Mouse (Mus musculus): ENCODE results near the gene Dcp1a. TPM values are rescaled to one million over a fixed set of nuclear protein-coding genes. Genes with fewer than 3 reads are reported as not detected.
A peak's percentile ranks its signal among the peaks of the same experiment; 100 is the strongest.
"Not testable (repeated sequence)": the region's sequence is repeated elsewhere in the genome, so short reads cannot be mapped to it uniquely, and the experiment has no call there.

Dcp1a gene
- total RNA-seq, 2 experiments from 2014 or later, result 24.3 to 25.2 TPM

DNA sequence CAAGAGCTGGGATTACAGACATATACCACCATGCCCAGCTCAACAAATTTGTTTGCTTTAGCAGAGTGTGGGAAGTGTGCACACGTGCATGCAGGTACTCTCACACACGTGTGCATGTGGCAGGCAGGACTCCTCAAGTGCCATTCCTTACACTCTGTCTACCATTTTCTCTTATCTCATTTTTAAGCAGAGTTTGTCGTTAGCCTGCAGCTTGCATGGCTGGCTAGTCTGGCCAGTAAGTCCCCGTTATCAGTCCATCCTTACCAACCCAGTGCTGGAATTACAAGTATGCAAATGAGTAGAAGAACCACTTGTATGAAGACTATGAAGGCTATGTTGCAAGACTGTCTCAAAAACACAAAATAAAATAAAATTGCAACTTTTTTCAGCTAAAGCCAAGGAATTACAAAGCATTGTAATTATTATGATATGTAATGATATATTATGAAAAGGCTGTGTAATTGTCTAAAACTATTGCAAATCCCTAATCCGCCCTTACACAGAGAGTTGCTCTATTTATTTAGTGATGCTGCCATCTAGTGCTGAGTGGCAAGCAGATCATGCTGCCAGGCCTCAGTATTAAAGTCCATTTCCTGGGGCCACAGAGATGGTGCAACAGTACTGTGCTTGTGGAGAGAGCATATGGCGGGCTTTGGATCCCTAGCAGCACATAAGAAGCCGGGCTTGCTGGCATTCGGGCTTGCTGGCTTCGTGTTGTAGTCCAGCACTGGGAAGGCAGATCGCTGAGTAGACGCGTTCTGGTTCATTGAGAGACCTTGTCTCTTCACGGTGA, 36.8 kb downstream of the Dcp1a start:
- ATAC-seq (replicated peaks; ENCODE audit: low FRiP score, poor library complexity, severe bottlenecking), result peak; percentile 75

DNA sequence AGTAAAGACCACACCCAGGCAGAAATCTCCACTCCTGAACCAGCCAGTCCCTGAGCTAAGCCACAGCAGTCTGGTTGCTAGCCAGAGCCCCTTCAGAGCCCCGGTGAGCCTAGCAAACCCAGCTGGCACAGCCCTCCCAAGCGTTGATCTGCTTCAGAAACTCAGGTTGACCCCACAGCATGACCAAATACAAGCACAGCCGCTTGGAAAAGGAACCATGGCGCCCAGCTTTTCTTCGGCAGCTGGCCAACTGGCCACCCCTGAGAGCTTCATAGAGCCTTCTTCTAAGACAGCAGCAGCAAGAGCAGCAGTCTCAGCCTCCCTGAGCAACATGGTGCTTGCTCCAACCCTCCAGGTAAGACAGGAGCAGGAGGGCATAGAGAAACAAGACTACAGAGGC, 40.0 kb downstream of the Dcp1a start:
- ATAC-seq (replicated peaks; ENCODE audit: low FRiP score, poor library complexity, severe bottlenecking), result no peak

DNA sequence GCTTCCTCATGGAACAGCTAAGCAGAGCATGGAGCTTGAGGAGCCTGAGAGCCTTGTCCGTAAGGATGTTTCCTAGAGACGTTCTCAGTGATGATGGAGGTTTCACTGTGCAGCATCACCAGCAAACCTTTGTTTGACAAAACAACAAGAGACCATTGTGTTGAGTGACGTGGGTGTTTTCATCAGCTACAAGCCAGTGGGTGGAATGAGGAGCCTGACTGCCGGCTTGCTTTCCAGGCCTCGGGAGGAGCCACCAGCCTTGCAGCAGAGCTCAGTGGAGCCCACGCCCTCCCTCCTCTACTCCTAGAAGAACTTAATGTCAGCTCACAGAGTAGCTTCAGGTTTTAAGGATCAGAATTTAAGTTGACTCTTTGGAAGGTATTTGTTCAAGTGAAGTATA, 44.0 kb downstream of the Dcp1a start:
- no peak for ATAC-seq (replicated peaks; ENCODE audit: low FRiP score, poor library complexity, severe bottlenecking)

DNA sequence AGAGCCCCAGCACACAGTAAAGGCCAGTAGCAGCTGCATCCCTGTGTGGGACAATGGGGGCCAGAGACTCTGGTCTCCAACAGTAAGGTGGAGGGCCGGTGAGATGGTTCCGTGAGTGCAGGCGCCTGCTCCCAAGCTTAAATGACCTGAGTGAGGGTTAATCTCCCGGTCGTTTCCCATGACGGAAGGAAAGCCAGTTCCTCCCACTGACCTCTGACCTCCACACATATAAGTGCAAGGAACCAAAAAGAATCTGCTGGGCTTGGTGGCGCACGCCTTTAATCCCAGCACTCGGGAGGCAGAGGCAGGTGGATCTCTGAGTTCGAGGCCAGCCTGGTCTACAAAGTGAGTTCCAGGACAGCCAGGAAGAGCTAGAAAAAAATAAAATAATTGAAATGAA, 49.1 kb downstream of the Dcp1a start:
- no peak for ATAC-seq (replicated peaks; ENCODE audit: low FRiP score, poor library complexity, severe bottlenecking)

DNA sequence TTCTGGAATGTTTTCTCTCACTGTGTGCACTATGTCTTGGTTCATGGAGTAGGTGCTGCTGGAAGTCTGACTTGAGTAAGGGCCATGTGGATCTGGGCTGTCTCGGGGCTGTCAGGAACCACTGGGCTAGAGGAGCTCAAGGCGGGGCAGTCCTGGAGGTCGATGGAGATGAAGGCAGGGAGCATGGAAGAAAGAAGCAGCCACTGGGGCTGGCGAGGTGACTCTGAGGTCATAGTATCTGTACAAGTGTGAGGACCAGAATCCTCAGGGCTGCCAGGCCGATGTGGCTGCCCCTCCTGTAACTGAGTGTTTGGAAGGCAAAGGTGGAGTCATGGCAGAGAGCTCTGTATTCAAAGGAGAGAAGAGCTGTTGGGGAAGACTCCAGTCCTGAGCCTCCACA, 49.6 kb downstream of the Dcp1a start:
- no peak for ATAC-seq (replicated peaks; ENCODE audit: low FRiP score, poor library complexity, severe bottlenecking)

DNA sequence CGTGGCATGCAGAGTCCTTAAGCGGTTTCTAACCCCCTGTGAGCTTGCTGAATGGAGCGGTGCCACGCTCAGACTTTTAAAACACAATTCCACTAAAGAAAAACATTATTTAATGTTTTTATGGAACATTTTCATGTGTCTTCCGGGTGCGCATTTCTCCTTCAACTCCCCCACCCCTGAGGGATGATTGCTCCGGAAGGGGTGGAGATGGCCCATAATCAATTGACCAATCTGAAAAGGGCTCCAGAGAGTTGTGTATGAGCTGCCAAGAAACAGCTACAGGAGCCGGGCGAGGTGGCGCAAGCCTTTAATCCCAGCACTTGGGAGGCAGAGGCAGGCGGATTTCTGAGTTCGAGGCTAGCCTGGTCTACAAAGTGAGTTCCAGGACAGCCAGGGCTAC, 50.1 kb downstream of the Dcp1a start:
- ATAC-seq (replicated peaks; ENCODE audit: low FRiP score, poor library complexity, severe bottlenecking), result no peak

DNA sequence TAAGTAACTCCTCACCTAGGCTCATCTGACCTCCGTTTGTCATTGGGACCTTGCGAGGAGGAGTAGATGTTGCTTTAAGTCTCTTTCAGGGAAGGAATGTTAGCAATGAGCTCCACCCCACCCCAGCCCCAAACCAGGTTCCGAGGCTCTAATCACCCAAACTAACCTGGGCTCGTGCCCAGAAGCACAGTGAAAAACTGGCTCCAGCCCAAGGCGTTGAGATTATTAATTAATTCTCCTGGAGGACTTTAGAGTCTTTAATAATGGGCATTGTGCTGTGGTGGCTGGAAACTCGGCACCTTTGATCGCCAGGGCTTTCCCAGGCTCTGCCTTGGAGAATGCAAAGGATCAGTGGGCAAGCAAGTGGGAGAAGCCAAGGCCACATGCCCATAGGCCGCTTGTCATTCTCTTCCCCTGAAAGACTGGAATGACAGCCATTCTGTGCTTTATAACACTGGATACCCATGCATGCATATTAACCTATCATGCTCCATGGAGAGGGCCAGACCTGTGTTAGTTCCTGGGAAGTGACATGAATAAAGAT, 51.5 kb downstream of the Dcp1a start:
- ATAC-seq (replicated peaks; ENCODE audit: low FRiP score, poor library complexity, severe bottlenecking), result no peak

DNA sequence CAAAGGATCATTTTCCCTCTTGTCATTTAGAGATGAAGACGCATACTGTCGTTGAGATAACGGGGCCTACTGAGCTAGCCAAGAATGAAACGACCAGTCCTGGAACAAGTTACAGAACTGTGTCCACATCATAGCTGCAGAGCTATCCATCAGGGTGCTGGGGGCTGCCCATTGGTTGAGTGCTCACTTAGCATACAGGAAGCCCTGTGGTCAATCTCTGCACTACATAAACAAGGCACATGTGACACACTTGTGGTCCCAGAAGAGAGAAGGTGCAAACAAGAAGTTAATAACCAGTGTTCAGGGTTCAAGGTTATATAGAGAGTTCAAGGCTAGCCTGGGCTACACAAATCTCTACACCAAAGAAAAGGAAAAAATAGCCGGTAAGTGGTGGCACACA, 52.1 kb downstream of the Dcp1a start:
- ATAC-seq (replicated peaks; ENCODE audit: low FRiP score, poor library complexity, severe bottlenecking), result no peak

DNA sequence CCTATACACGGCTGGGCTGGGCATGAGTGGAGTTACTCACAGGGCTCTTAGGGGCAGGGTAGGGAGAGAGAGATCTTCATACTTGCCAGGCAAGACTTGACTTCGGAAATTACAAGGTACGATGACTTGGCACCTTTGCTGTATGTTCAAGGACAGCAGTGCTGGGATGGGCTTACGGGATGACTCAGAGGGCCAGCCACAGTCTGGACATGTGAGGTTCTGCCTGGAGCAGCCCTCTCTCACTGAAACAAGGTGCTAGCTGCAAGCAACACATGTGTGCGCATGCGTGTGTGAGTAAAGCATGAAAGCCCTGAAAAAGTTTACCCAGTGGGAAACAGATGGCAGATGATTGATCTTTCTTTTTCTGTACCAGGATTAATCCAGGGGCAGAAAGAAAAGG, 52.6 kb downstream of the Dcp1a start:
- no peak for ATAC-seq (replicated peaks; ENCODE audit: low FRiP score, poor library complexity, severe bottlenecking)

DNA sequence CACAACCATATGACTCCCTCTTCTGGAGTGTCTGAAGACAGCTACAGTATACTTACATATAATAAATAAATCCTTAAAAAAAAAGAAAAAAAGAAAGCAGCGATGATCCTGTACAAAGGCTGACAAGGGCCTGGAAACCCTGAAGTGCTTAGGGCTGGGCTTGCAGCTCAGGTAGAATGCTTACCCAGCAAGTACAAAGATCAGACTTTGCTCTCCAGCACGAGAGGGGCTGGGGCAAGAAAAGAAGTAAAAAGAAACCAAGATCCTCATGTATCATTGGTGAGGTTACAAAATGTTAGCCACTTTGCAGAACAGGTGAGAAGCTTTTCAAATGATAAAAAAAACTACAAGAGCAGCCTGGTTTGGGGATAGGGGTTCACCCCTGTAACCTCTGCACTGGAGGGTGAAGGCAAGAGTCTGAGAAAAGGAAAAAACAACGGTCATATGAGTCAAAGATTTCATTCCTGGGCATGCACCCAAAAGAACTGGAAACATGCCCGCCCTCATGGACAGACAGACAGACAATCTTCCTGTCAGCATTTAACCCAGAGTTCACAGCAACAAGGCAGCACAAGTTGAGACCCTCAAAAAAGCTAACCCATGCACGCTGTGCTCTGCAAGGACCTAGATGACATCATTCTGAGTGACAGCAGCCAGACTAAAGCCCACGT, 54.6 kb downstream of the Dcp1a start:
- no peak for ATAC-seq (replicated peaks; ENCODE audit: low FRiP score, poor library complexity, severe bottlenecking)

DNA sequence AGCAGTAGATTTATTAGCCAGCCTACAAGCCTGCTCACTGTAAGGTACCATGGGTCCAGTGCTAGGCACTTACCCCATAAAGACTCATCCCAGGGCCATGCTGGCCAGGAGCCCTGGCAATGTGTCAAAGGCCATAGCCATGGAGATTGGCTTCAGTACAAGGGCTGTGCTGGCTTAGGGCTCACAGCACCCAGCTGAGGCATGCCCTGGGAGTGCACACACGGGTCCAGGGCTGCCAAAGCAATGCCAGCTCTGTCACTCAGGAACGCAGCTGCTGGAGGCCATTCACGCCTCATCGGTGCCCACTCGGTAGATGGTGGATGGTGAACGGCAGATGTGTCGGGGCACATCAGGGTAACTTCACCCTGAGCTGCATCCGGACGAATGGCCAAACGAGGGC, 62.2 kb downstream of the Dcp1a start:
- no peak for ATAC-seq (replicated peaks; ENCODE audit: low FRiP score, poor library complexity, severe bottlenecking)

DNA sequence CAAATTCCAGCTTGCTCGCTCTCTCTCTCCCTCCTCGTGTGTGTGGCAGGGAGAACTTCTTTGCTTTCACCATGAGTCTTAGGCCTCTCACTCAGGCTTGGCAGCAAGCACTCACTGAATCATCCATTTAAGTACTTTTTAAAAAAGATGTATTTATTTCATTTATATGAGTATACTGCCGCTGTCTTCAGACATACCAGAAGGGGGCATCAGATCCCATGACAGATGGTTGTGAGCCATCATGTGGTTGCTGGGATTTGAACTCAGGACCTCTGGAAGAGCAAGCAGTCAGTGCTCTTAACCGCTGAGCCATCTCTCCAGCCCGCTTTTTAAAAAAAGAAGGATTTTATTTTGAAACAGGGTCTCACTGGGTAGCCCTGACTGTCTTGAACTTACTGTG, 64.0 kb downstream of the Dcp1a start:
- not testable (repeated sequence) for ATAC-seq (replicated peaks; ENCODE audit: low FRiP score, poor library complexity, severe bottlenecking)

DNA sequence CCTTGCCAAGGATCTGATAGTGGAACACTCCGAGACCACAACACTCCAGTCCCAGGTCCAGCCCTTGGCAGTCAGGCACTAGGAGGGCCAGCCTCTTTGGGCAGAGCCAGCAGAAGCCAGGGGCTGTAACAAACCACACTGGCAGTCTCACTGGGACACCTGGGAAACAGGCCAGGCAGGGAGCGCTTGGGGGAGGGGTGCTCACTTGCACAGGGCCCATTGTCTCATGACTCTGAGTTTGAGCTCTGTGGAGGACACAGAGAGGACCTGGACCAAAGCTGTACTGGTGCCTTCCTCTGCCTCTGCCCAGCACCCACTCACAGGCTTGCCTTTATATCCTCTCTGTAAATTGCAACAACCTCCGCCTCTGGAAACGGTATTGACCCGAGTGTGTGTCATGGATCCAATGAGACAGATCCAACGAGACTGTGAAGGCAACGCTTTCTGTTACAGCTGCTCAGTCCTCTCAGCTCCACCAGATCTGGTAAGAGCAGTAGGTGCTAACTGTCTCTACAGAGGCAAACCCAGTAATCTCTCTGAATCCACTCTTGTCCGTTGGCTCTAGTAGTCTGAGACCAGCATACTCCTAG, 68.9 kb downstream of the Dcp1a start, which contains the start of gene Tkt:
Gene Tkt (plus strand): TSS at position 229 of the 590 bp plus-strand sequence.
- peak; percentile 40 for ATAC-seq (replicated peaks; ENCODE audit: low FRiP score, poor library complexity, severe bottlenecking)

DNA sequence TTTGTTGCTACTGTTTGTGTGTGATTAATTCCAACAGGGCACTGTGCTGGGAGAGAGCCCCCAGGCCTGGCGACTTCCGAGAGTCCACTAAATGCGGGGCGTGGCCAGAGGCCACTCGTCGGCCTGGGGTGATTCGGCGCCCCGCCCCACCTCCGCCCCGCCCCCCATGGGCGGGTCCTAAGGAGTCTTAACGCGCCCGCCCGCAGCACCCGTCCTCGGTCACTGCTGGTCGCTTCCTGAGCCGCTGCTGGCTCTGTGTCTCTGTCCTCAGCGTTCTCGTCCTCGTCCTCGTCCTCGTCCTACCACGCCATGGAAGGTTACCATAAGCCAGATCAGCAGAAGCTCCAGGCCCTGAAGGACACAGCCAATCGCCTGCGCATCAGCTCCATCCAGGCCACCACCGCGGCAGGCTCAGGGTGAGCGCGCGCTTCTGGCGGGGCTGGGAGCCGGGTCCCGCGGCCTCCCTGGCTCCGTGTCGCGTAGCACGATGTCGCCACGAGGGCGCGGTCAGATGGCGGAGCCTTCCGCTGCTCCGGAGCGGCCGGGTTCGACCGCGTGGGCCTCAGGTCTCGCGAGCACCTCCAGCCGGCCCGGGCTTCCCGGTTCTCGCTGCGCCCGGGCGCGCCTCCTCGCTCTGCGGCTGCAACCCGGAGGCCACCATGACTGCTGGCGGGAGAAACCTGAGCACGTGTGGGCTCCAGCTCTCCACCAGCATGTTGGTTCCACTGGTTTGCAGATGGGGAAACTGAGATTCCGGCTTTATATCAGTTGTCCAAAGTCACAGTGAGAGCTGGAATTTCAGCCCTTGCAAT, 69.8 kb downstream of the Dcp1a start:
- peak; percentile 86 for ATAC-seq (replicated peaks; ENCODE audit: low FRiP score, poor library complexity, severe bottlenecking)

DNA sequence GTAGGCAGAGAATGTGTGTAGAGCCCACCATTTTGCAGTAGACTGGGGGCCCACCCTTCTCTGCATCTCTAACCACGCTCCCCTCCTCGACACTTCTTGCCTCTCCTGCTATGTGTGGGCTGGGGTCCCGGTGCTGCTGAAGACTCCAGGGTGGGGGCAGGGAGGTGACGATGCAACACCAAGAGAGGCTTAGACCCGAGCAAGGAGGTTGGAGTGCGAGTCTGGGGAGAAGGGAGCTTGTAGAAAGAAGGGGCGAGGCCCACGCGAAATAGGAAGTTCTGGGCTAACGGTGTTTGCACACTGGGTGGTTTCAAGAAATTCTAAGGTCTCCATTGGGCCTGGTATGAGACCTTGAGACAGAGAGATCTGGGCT, 70.4 kb downstream of the Dcp1a start:
- ATAC-seq (replicated peaks; ENCODE audit: low FRiP score, poor library complexity, severe bottlenecking), result no peak

DNA sequence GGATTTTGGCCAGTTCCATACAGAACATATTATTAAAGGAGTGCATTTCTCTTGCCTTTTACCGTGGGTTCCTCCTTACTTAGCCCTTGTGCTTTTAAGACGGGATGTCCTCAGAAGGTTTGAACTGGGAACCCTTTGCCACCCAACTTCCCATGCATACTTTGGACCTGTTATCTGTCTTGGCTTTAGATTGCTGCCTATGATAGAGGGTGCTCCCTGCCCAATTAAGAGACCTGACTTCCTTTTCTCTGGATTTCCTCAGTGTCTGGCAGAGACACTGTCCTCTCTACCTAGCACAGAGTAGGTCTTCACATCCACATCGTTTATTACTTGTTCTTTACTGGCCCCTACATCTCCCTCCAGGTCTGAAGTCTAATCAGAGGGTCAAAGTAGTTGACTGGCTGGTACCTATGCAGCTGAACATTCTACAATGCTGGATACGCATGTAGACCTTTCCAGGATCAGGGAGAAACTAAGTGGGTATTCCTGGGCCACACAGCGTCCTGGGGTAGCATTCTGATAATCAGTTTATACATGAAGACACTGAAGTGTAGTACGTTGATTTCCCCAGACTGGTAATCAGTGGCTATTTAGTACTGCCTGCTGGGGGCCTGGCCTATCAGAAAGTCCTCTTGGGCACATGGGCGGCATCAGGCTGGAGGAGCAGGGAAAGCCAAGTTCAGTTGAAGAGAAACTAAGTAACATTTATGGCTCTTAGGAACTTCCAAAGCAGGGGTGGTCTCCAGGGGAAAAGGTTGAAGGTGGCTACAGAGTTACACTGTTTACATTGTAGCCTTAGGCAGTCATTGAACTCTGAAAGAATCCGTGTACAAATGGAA, 71.1 kb downstream of the Dcp1a start:
- peak; percentile 45 for ATAC-seq (replicated peaks; ENCODE audit: low FRiP score, poor library complexity, severe bottlenecking)

DNA sequence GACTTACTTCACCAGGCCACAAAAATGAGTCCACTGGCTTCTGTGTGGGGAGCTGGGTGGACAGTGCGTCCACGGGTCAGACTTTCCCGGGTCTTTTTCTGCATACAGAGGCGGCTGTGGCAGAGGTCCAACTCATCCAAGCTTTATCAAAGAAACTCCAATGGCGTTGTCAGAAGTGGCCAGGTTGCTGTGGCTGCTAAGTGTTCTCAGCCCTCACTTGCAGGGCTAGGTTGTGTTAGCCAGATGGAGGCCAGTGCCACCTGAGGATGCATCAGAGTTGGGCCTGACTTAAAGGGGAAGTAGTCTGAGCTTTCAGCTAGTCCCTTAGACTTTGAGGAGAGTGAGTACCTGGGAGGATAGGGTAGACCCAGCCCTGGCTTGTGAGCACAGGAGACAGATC, 72.2 kb downstream of the Dcp1a start:
- ATAC-seq (replicated peaks; ENCODE audit: low FRiP score, poor library complexity, severe bottlenecking), result no peak

DNA sequence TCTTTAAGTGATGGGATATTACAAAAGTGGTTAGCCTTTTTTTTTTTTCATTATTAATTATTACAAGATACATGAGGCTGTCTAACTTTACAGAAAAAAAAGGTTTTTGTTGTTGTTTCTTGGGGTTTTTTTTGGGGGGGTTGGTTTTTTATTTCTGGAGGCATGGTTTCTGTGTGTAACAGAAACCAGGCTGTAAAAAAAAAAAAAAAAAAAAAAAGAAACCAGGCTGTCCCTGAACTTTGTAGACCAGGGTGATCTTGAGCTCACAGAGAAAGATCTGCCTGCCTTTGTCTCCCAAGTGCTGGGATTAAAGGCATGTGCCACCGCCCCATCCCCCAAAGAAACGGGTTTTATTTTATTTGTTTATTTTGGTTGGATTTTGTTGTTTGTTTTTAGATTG, 72.6 kb downstream of the Dcp1a start:
- ATAC-seq (replicated peaks; ENCODE audit: low FRiP score, poor library complexity, severe bottlenecking), result no peak

DNA sequence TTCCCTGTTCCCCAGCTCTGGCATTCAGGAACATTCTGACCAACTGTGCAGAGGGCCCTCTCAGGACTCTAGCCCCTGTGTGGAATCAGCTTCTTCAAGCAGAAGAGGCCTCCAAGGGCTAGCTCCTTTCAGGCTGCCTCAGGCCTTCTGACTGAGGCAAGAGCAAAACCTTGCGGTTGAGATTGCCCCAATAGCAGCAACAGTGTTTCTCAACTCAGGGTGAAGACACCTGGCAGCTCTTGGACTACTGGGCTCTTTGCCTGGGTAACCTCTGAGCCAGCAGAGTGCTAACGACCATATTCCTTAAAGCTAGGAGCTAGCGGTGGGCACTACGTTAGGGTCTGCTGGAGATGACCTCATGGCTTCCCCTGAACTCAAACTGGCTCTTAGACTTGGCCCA, 73.8 kb downstream of the Dcp1a start:
- no peak for ATAC-seq (replicated peaks; ENCODE audit: low FRiP score, poor library complexity, severe bottlenecking)
